Mouse (Mus musculus): ENCODE measurements around the gene Dad1. TPM values are rescaled to one million over a fixed set of nuclear protein-coding genes. Genes with fewer than 3 reads are reported as not detected.

The Dad1 gene
- polyA plus RNA-seq, 1 experiment, result 45.6 TPM

GRCm38 (mm10) chr14:54213734-54214133, 40.2 kb downstream of the Dad1 start:
- Histone ChIP-seq H3K4me1 (ENCODE audit: control insufficient read depth, insufficient read depth, low read length) (peaks cover 1% of the 10 kb centered on the region; the same call in 1 of the 2 replicates), H3K27ac (ENCODE audit: control insufficient read depth, insufficient read depth, low read depth, low read length, poor library complexity) (no peak overlapping the region), H3K4me3 (replicated peaks; ENCODE audit: control insufficient read depth, low read depth, low read length) (no peak overlapping the region)
- WGBS, result 73% methylated on average over 2 of the region's 2 CpGs
- no peak for TF ChIP-seq POLR2A (IDR thresholded peaks at IDR 0.05; ENCODE audit: borderline replicate concordance, control insufficient read depth, low read depth, low read length)
- TF ChIP-seq CTCF (IDR thresholded peaks at IDR 0.05; ENCODE audit: control insufficient read depth, insufficient read depth, low read length), result no peak

DNA sequence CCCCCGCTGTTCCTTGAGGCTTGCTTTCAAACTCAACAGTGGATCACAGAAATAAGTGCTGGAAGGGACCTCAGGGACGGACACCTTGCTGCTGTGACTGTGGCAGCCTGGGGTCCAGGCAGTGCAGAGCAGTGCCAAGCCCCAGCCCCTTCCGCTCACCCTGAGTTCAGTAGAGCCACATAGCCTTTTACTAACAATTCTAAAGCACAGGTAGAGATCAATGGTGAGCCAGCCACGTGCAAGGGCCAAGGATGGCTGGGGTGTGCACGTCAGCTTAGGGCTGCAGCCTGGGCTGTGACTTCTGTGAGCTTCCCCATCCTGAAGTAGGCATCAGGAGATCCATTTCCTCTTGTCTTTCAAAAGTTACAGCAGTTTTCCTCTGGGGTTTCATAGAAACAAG, 42.1 kb downstream of the Dad1 start:
- no peak overlapping the region for H3K27ac ChIP-seq (ENCODE audit: control insufficient read depth, insufficient read depth, low read depth, low read length, poor library complexity)
- H3K4me1 ChIP-seq (ENCODE audit: control insufficient read depth, insufficient read depth, low read length), result peaks cover 1% of the 10 kb centered on the region; the same call in 1 of the 2 replicates
- TF ChIP-seq POLR2A (IDR thresholded peaks at IDR 0.05; ENCODE audit: borderline replicate concordance, control insufficient read depth, low read depth, low read length), result no peak
- TF ChIP-seq CTCF (IDR thresholded peaks at IDR 0.05; ENCODE audit: control insufficient read depth, insufficient read depth, low read length), result no peak
- no peak overlapping the region for H3K4me3 ChIP-seq (replicated peaks; ENCODE audit: control insufficient read depth, low read depth, low read length)
- WGBS, result 76% methylated on average over 5 of the region's 5 CpGs

DNA sequence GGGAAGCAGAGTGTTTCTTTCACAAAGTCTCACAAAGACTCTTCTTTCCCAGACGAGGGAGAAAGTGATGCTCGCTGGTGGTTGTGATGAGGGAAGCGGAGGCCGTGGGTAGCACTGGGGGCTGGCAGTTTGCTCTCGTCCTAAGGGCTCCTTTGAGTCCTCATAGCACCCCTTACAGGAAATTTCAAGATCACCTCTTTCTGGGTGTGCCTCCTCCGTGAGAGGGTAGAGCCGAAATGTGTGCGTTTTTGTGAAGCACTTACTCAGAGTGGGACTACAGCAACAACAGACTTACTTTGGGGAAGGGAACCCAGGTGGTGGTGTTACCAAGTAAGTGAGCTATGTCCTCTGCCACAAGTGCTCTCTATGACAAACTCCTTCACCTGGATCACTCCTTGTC, 42.7 kb downstream of the Dad1 start:
- 79% methylated on average over 8 of the region's 8 CpGs for WGBS
- Histone ChIP-seq H3K27ac (ENCODE audit: control insufficient read depth, insufficient read depth, low read depth, low read length, poor library complexity) (no peak overlapping the region), H3K4me1 (ENCODE audit: control insufficient read depth, insufficient read depth, low read length) (peaks cover 1% of the 10 kb centered on the region; the same call in 1 of the 2 replicates), H3K4me3 (replicated peaks; ENCODE audit: control insufficient read depth, low read depth, low read length) (no peak overlapping the region)
- no peak for TF ChIP-seq CTCF (IDR thresholded peaks at IDR 0.05; ENCODE audit: control insufficient read depth, insufficient read depth, low read length)
- no peak for TF ChIP-seq POLR2A (IDR thresholded peaks at IDR 0.05; ENCODE audit: borderline replicate concordance, control insufficient read depth, low read depth, low read length)

GRCm38 (mm10) chr14:54210401-54210800, 43.5 kb downstream of the Dad1 start:
- H3K27ac ChIP-seq (ENCODE audit: control insufficient read depth, insufficient read depth, low read depth, low read length, poor library complexity), result no peak overlapping the region
- 91% methylated on average over 2 of the region's 2 CpGs for WGBS
- TF ChIP-seq POLR2A (IDR thresholded peaks at IDR 0.05; ENCODE audit: borderline replicate concordance, control insufficient read depth, low read depth, low read length) (no peak), CTCF (IDR thresholded peaks at IDR 0.05; ENCODE audit: control insufficient read depth, insufficient read depth, low read length) (no peak)

DNA sequence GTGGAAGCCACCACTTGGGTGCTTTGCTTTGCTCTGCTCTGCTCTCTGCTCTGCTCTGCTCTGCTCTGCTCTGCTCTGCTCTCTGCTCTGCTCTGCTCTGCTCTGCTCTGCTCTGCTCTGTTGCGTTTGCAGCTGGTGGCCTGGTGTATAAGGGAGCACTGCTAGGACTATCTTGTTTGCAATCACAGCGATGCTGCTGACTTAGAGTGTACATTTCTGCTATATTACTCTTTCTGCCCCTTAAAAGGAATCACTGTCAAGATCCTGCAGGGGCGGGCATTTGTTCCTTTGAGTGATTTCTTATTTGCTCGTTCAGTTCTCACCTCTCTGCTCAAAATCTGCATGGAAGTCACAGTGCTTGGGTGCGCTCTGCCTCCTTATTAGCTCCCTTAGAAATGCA, 44.0 kb downstream of the Dad1 start:
- TF ChIP-seq CTCF (IDR thresholded peaks at IDR 0.05; ENCODE audit: control insufficient read depth, insufficient read depth, low read length) (no peak), POLR2A (IDR thresholded peaks at IDR 0.05; ENCODE audit: borderline replicate concordance, control insufficient read depth, low read depth, low read length) (no peak)
- WGBS, result 76% methylated on average over 5 of the region's 5 CpGs
- no peak overlapping the region for H3K27ac ChIP-seq (ENCODE audit: control insufficient read depth, insufficient read depth, low read depth, low read length, poor library complexity)
- no peaks in the 10 kb centered on the region for H3K4me1 ChIP-seq (ENCODE audit: control insufficient read depth, insufficient read depth, low read length)
- no peak overlapping the region for H3K4me3 ChIP-seq (replicated peaks; ENCODE audit: control insufficient read depth, low read depth, low read length)

More at GRCm38 (mm10) chr14:54210401-54210800, 43.5 kb downstream of the Dad1 start:
- Histone ChIP-seq H3K4me3 (replicated peaks; ENCODE audit: control insufficient read depth, low read depth, low read length) (no peak overlapping the region), H3K4me1 (ENCODE audit: control insufficient read depth, insufficient read depth, low read length) (no peaks in the 10 kb centered on the region)

- H3K4me3 ChIP-seq (replicated peaks; ENCODE audit: control insufficient read depth, low read depth, low read length), result no peak overlapping the region
- 88% methylated on average over 6 of the region's 6 CpGs for WGBS
- no peak overlapping the region for H3K27ac ChIP-seq (ENCODE audit: control insufficient read depth, insufficient read depth, low read depth, low read length, poor library complexity)
- TF ChIP-seq CTCF (IDR thresholded peaks at IDR 0.05; ENCODE audit: control insufficient read depth, insufficient read depth, low read length) (no peak), POLR2A (IDR thresholded peaks at IDR 0.05; ENCODE audit: borderline replicate concordance, control insufficient read depth, low read depth, low read length) (no peak)
- H3K4me1 ChIP-seq (ENCODE audit: control insufficient read depth, insufficient read depth, low read length), result peaks cover 2% of the 10 kb centered on the region; the same call in 1 of the 2 replicates
Observed at GRCm38 (mm10) chr14:54208741-54209140, 45.2 kb downstream of the Dad1 start.

GRCm38 (mm10) chr14:54207924-54208323, 46.0 kb downstream of the Dad1 start:
- Histone ChIP-seq H3K4me3 (replicated peaks; ENCODE audit: control insufficient read depth, low read depth, low read length) (no peak overlapping the region), H3K27ac (ENCODE audit: control insufficient read depth, insufficient read depth, low read depth, low read length, poor library complexity) (no peak overlapping the region), H3K4me1 (ENCODE audit: control insufficient read depth, insufficient read depth, low read length) (peaks cover 2% of the 10 kb centered on the region; the same call in 1 of the 2 replicates)
- no peak for TF ChIP-seq POLR2A (IDR thresholded peaks at IDR 0.05; ENCODE audit: borderline replicate concordance, control insufficient read depth, low read depth, low read length)
- TF ChIP-seq CTCF (IDR thresholded peaks at IDR 0.05; ENCODE audit: control insufficient read depth, insufficient read depth, low read length), result no peak
- WGBS, result 75% methylated on average over 5 of the region's 5 CpGs

DNA sequence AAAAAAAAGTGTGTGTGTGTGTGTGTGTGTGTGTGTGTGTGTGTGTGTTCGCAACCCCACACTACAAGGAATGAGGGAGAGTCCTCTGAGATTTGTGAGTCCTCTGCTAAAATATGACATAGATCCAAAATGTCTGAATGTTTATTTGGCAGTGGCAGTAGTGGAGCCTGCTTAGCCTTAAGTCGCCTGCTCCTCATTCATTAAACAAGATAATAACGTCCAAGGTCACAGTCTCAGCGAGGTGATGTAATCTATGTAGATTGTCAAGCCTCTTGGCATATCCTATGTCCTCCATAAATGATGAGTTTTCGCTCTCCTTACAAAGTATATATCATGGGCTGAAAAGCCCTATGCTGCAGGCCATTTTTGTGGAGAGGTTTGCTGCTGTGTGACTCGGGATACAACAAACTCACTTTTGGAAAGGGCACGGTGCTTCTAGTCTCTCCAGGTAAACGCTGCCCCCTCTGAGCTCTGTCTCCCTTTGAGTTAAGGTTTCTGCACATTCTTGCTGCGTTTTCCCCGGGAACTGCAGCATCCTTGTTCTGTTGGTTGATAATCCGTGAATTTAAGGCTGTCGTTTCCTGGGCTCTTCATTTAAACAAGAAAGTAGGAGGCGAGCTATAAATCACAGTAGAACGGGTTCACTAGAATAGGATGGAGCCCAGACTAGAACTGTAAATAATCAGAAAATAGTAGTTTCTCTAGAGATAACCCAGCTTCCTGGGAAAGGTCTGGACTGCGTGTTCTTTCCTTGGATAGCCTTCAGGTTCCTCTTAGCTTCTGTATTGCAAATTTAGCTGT, 47.0 kb downstream of the Dad1 start:
- Histone ChIP-seq H3K4me3 (replicated peaks; ENCODE audit: control insufficient read depth, low read depth, low read length) (no peak overlapping the region), H3K4me1 (ENCODE audit: control insufficient read depth, insufficient read depth, low read length) (peaks cover 2% of the 10 kb centered on the region; the same call in 1 of the 2 replicates), H3K27ac (ENCODE audit: control insufficient read depth, insufficient read depth, low read depth, low read length, poor library complexity) (no peak overlapping the region)
- no peak for TF ChIP-seq POLR2A (IDR thresholded peaks at IDR 0.05; ENCODE audit: borderline replicate concordance, control insufficient read depth, low read depth, low read length)
- TF ChIP-seq CTCF (IDR thresholded peaks at IDR 0.05; ENCODE audit: control insufficient read depth, insufficient read depth, low read length), result no peak
- WGBS, result 83% methylated on average over 15 of the region's 15 CpGs

All from bone marrow, adult 2 months (tissue).